Comparison of ENCODE assay signal across 31 mouse cellular contexts in the genomic region with DNA sequence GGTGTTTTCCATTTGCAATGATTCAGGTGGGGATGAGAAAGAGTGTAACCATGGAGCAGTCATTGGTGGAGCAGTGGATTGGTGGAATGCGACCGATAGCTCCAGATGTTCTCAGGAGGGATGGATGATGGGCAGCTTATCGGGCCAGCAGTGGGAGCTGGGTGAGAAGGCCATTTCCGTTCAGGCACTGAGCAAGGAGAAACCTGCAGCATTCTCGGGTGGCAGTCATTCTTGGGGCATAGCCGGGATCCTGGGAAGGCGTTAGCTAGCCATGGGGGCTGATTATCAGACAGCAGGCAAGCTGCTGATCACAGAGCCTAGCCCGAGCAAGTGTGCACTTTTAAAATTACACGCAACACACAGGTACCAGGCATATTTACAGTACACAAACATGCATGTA. TPM values are rescaled to one million over a fixed set of nuclear protein-coding genes. Genes with fewer than 3 reads are reported as not detected.
DNase-seq lines count a peak whose midpoint lies in the region; ATAC-seq lines count a peak whose summit lies in the region.
"Had no signal": no experiment of that assay in that cellular context is flagged by ENCODE, and none has a peak within 500 bp of the region (broad histone marks: within the 10 kb centered on the region; RNA-seq: fewer than 3 reads in every experiment).

No protein-coding gene starts in this region.

- H3K4me1 ChIP-seq in midbrain, embryonic 11.5 days (ENCODE audit: control insufficient read depth, insufficient read depth, low read length) = no peaks in the 10 kb centered on the region
- no peaks in the 10 kb centered on the region for H3K4me1 ChIP-seq in midbrain, embryonic 10.5 days
- H3K4me1 ChIP-seq: embryonic facial prominence, embryonic 10.5 days; embryonic facial prominence, embryonic 13.5 days; forebrain, embryonic 12.5 days; forebrain, embryonic 15.5 days; heart, embryonic 10.5 days; heart, embryonic 13.5 days; hindbrain, embryonic 15.5 days; intestine, embryonic 15.5 days; kidney, embryonic 15.5 days had no signal

- no peaks in the 10 kb centered on the region for H3K27me3 ChIP-seq in midbrain, embryonic 11.5 days (ENCODE audit: control insufficient read depth, insufficient read depth, low read length)
- H3K27me3 ChIP-seq in midbrain, embryonic 10.5 days (ENCODE audit: low read depth, poor library complexity, severe bottlenecking) = no peaks in the 10 kb centered on the region
- H3K27me3 ChIP-seq: CH12.LX; embryonic facial prominence, embryonic 13.5 days; forebrain, embryonic 12.5 days; forebrain, embryonic 15.5 days; heart, embryonic 13.5 days; hindbrain, embryonic 15.5 days; intestine, embryonic 15.5 days; kidney, embryonic 15.5 days; Patski had no signal

- WGBS in midbrain, embryonic 11.5 days = 93% methylated on average over 9 of the region's 9 CpGs
- 93% methylated on average over 9 of the region's 9 CpGs for WGBS in midbrain, embryonic 10.5 days

- H3K27ac ChIP-seq in midbrain, embryonic 11.5 days (ENCODE audit: low read depth, low read length) = no peak overlapping the region
- no peak overlapping the region for H3K27ac ChIP-seq in midbrain, embryonic 10.5 days (replicated peaks)
- H3K27ac ChIP-seq: embryonic facial prominence, embryonic 10.5 days; embryonic facial prominence, embryonic 13.5 days; forebrain, embryonic 12.5 days; forebrain, embryonic 15.5 days; heart, embryonic 10.5 days; heart, embryonic 13.5 days; hindbrain, embryonic 15.5 days; intestine, embryonic 15.5 days; kidney, embryonic 15.5 days had no signal

- DNase-seq in cerebellum, adult 11-12 months = peak; percentile 42
- DNase-seq in midbrain, embryonic 11.5 days (ENCODE audit: low spot score, missing footprints) = peak; percentile 37
- DNase-seq in midbrain, embryonic 10.5 days (ENCODE audit: low spot score) = no peak
- DNase-seq in cerebellum, postnatal 10 days = peak; percentile 23 to 47
- DNase-seq in cerebellum, postnatal 36 days = peak; percentile 29 to 43
- DNase-seq in gastrocnemius, postnatal 10 days = no peak
- no peak for DNase-seq in gastrocnemius, postnatal 4 days (ENCODE audit: low spot score in 2 of 2)
- DNase-seq: adrenal gland, postnatal 10 days; adrenal gland, postnatal 36 days; B cell, adult 2 months; embryo, embryonic 11 days; gastrocnemius, postnatal 36 days; heart, adult 18-20 months; heart, postnatal 14 days; heart, postnatal 4 days; kidney, adult 11 months; kidney, adult 8-10 months had no signal

- no peak for ATAC-seq in cerebellum, adult (ENCODE audit: insufficient number of reproducible peaks, low FRiP score, low TSS enrichment)
- ATAC-seq in midbrain, embryonic 11.5 days (ENCODE audit: low FRiP score) = no peak
- ATAC-seq: forebrain, embryonic 15.5 days; intestine, embryonic 15.5 days; Patski had no signal

- H3K36me3 ChIP-seq in midbrain, embryonic 11.5 days (ENCODE audit: control insufficient read depth, insufficient read depth, low read length) = no peaks in the 10 kb centered on the region
- no peaks in the 10 kb centered on the region for H3K36me3 ChIP-seq in midbrain, embryonic 10.5 days
- H3K36me3 ChIP-seq: embryonic facial prominence, embryonic 10.5 days; embryonic facial prominence, embryonic 13.5 days; forebrain, embryonic 12.5 days; forebrain, embryonic 15.5 days; G1E; heart, embryonic 10.5 days; heart, embryonic 13.5 days; hindbrain, embryonic 15.5 days; intestine, embryonic 15.5 days; kidney, embryonic 15.5 days had no signal

- H3K9ac ChIP-seq in midbrain, embryonic 11.5 days (ENCODE audit: low read length) = no peak overlapping the region
- H3K9ac ChIP-seq: embryonic facial prominence, embryonic 13.5 days; forebrain, embryonic 12.5 days; forebrain, embryonic 15.5 days; heart, embryonic 13.5 days; hindbrain, embryonic 15.5 days; intestine, embryonic 15.5 days; kidney, embryonic 15.5 days had no signal

- H3K9me3 ChIP-seq in midbrain, embryonic 11.5 days (ENCODE audit: control insufficient read depth, low read length) = peaks cover 4% of the 10 kb centered on the region; the same call in 1 of the 2 replicates
- no peaks in the 10 kb centered on the region for H3K9me3 ChIP-seq in midbrain, embryonic 10.5 days (replicated peaks)
- H3K9me3 ChIP-seq: embryonic facial prominence, embryonic 10.5 days; embryonic facial prominence, embryonic 13.5 days; forebrain, embryonic 12.5 days; forebrain, embryonic 15.5 days; G1E; heart, embryonic 10.5 days; hindbrain, embryonic 15.5 days; intestine, embryonic 15.5 days; kidney, embryonic 15.5 days had no signal

- no peak overlapping the region for H3K4me2 ChIP-seq in midbrain, embryonic 11.5 days
- H3K4me2 ChIP-seq: embryonic facial prominence, embryonic 13.5 days; forebrain, embryonic 12.5 days; forebrain, embryonic 15.5 days; heart, embryonic 13.5 days; hindbrain, embryonic 15.5 days; intestine, embryonic 15.5 days; kidney, embryonic 15.5 days had no signal

- no peak overlapping the region for H3K4me3 ChIP-seq in midbrain, embryonic 11.5 days (ENCODE audit: low read depth, low read length)
- no peak overlapping the region for H3K4me3 ChIP-seq in midbrain, embryonic 10.5 days
- H3K4me3 ChIP-seq: embryonic facial prominence, embryonic 10.5 days; embryonic facial prominence, embryonic 13.5 days; erythroblast, embryonic 14.5 days; forebrain, embryonic 12.5 days; forebrain, embryonic 15.5 days; heart, embryonic 10.5 days; heart, embryonic 13.5 days; hindbrain, embryonic 15.5 days; intestine, embryonic 15.5 days; kidney, embryonic 15.5 days had no signal

RNA-seq across cellular contexts. Expression of a gene that starts 46.4 kb away (rescaled TPM):
- polyA plus RNA-seq in midbrain, embryonic 11.5 days (2014; fragmentation: Nextera tagmentation; extraction: Ambion mirVana) = 4.9 and 6.0 TPM in 2 replicates
- polyA plus RNA-seq in midbrain, embryonic 10.5 days (2016; fragmentation: Nextera tagmentation; extraction: Ambion mirVana) = 4.3 and 4.7 TPM in 2 replicates
- 1 to 10 TPM; 1.1 to 2.0 TPM for total RNA-seq in gastrocnemius, postnatal 10 days (2021)
- 1 to 10 TPM; 2.4 to 2.7 TPM for total RNA-seq in gastrocnemius, postnatal 4 days (2021)
- total RNA-seq: CH12.LX, G1E had no signal
- polyA plus RNA-seq: erythroblast, embryonic 14.5 days; G1E had no signal

Comparison
In these comparisons a context has a peak if more than half of its experiments do, and no peak if none do; other contexts are left out.
1. DNase-seq: peak in cerebellum, adult 11-12 months (single experiment), midbrain, embryonic 11.5 days (single experiment), cerebellum, postnatal 10 days (2 of 2) and cerebellum, postnatal 36 days (2 of 2); none in midbrain, embryonic 10.5 days (single experiment), gastrocnemius, postnatal 10 days (single experiment) and gastrocnemius, postnatal 4 days (0 of 2).